13 mouse cellular contexts compared by ENCODE assay signal in the genomic region with DNA sequence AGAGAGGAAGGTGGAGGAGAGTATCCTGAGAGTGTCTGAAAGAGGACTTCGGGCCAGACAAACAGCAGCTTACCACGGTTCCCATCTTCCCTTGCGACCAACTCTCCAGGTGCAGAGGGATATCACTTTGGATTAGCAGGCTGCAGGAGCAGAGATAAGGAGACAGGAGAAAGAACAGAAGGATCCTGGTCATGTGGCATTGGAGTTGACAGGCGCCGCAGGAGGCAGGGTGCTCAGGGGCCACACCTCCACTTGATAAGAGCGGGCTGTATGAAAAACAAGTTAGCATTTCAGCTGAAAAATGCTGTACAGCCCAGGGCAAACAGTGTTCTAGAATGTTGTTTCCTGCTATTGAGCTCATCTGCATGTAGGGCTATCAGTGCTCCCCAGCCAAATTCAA.
"Had no signal": no experiment of that assay in that cellular context is flagged by ENCODE, and none has a peak within 500 bp of the region (broad histone marks: within the 10 kb centered on the region; RNA-seq: fewer than 3 reads in every experiment).

No protein-coding gene starts in this region.

- ATAC-seq: liver, embryonic 12.5 days; midbrain, embryonic 15.5 days had no signal

- DNase-seq: kidney, postnatal 10 days; kidney, postnatal 4 days; lung, embryonic 14.5 days; lung, postnatal 10 days; thymus, postnatal 4 days had no signal

- H3K9ac ChIP-seq: limb, embryonic 13.5 days; liver, embryonic 12.5 days; lung, embryonic 14.5 days; midbrain, embryonic 15.5 days; neural tube, embryonic 12.5 days had no signal

- H3K27ac ChIP-seq: layer of hippocampus, adult 2 months; limb, embryonic 13.5 days; liver, embryonic 12.5 days; macrophage; midbrain, embryonic 15.5 days; neural tube, embryonic 12.5 days had no signal

- H3K4me3 ChIP-seq: layer of hippocampus, adult 2 months; limb, embryonic 13.5 days; liver, embryonic 12.5 days; megakaryocyte, embryonic 14.5 days; midbrain, embryonic 15.5 days; neural tube, embryonic 12.5 days had no signal

- H3K36me3 ChIP-seq: limb, embryonic 13.5 days; liver, embryonic 12.5 days; midbrain, embryonic 15.5 days; neural tube, embryonic 12.5 days had no signal

- H3K27me3 ChIP-seq: liver, embryonic 12.5 days; megakaryocyte, embryonic 14.5 days; midbrain, embryonic 15.5 days; neural tube, embryonic 12.5 days had no signal

- H3K9me3 ChIP-seq: liver, embryonic 12.5 days; midbrain, embryonic 15.5 days; neural tube, embryonic 12.5 days had no signal

- H3K4me2 ChIP-seq: limb, embryonic 13.5 days; liver, embryonic 12.5 days; lung, embryonic 14.5 days; midbrain, embryonic 11.5 days; midbrain, embryonic 15.5 days; neural tube, embryonic 12.5 days had no signal

- H3K4me1 ChIP-seq: limb, embryonic 13.5 days; liver, embryonic 12.5 days; megakaryocyte, embryonic 14.5 days; midbrain, embryonic 15.5 days; neural tube, embryonic 12.5 days had no signal
